Mouse (Mus musculus) lung, postnatal 0 days (tissue): Measurements from ENCODE around the gene Olfr111. TPM values are rescaled to one million over a fixed set of nuclear protein-coding genes. Genes with fewer than 3 reads are reported as not detected.
"Not testable (repeated sequence)": the region's sequence is repeated elsewhere in the genome, so short reads cannot be mapped to it uniquely, and the experiment has no call there.

Experiments used
- ATAC-seq: fragments of 200-750 bp; cut with Nextera tagmentation; 2 replicates; pipeline ENCODE4 v1.8.0; 2017; ENCODE audit warnings: moderate library complexity
- DNase-seq: peaks from one replicate; pipeline ENCODE4 v3.0.0-alpha.2; 2016; ENCODE audit warnings: low spot score
- H3K27ac ChIP-seq: fragments of 300-500 bp; sonication (generic); 2 replicates; pipeline ENCODE4 v1.5.1; 2014; ENCODE audit warnings: antibody characterized with exemption, mild to moderate bottlenecking, low read length, mixed read lengths
- H3K27me3 ChIP-seq: fragments of 300-500 bp; sonication (generic); replicated peaks from 2 replicates; pipeline ENCODE4 v1.6.1; 2014; ENCODE audit warnings: low read length, mixed read lengths; ENCODE audit not compliant: insufficient read depth
- H3K36me3 ChIP-seq: fragments of 300-500 bp; sonication (generic); 2 replicates; pipeline ENCODE4 v1.6.1; 2014; ENCODE audit warnings: low read length, mixed read lengths; ENCODE audit not compliant: insufficient read depth
- H3K4me1 ChIP-seq: fragments of 300-500 bp; sonication (generic); 2 replicates; pipeline ENCODE4 v1.6.1; 2014; ENCODE audit warnings: antibody characterized with exemption, low read depth, low read length, mixed read lengths; ENCODE audit not compliant: insufficient read depth
- H3K4me2 ChIP-seq: fragments of 300-500 bp; sonication (generic); replicated peaks from 2 replicates; pipeline ENCODE4 v1.6.1; 2014; ENCODE audit warnings: low read depth, mild to moderate bottlenecking, low read length, moderate library complexity, mixed read lengths
- H3K4me3 ChIP-seq: fragments of 300-500 bp; sonication (generic); 2 replicates; pipeline ENCODE4 v1.5.1; 2014; ENCODE audit warnings: low read depth, low read length
- H3K9ac ChIP-seq: fragments of 300-500 bp; sonication (generic); replicated peaks from 2 replicates; pipeline ENCODE4 v1.6.1; 2014; ENCODE audit warnings: low read depth, mild to moderate bottlenecking
- H3K9me3 ChIP-seq: fragments of 300-500 bp; sonication (generic); 2 replicates; pipeline ENCODE4 v1.6.1; 2016; ENCODE audit warnings: low read length, mixed read lengths
- CTCF ChIP-seq: IDR thresholded peaks from 2 replicates; pipeline ENCODE4 v1.5.1; 2016; ENCODE audit warnings: antibody characterized with exemption, mild to moderate bottlenecking
- EP300 ChIP-seq: IDR thresholded peaks from 2 replicates; pipeline ENCODE4 v1.6.1; 2016; ENCODE audit warnings: antibody characterized with exemption, mild to moderate bottlenecking, control low read depth
- WGBS: fragments of 180-500 bp; shearing (Covaris S2); extraction: QIAGEN DNeasy Blood & Tissue Kit; methylation state at CpG from one replicate; pipeline ENCODE4 v1.1.7; 2014; 5-methylcytosine and 5-hydroxymethylcytosine counted together
- polyA plus RNA-seq: library from polyadenylated mRNA; unstranded; fragments of >200 nt; fragmentation: Nextera tagmentation; extraction: Ambion mirVana; gene quantifications from 2 replicates; pipeline ENCODE4 v1.2.1, GENCODE M21; 2015

Olfr111 gene
- polyA plus RNA-seq = not detected in 2 replicates

DNA sequence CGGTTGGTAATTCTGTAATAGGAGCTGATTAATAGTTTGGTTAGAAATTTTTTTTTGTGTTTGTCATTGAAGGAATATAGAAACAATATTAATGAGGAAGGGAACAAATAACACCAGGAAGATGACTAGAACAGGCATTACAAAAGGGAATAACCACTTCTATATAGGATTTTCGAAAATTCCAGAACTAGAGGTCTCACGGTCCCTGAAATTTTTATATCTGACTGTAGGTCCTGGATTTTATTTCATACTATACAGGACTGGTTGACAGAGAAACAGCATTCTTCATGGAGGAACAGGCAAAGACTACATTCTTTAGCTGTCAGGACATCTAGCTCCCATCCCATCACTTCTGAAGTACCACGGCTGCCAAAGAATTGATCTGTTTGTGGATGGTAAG, at the start of gene Olfr111:
Olfr111 (plus strand) TSS at position 301 of the 400 bp plus-strand sequence.
- TF ChIP-seq EP300 = no peak
- TF ChIP-seq CTCF = no peak
- H3K4me1 ChIP-seq = no peaks in the 10 kb centered on the region
- H3K9me3 ChIP-seq = no peaks in the 10 kb centered on the region
- no peak within 1 kb of the TSS for H3K9ac ChIP-seq
- no peaks in the 10 kb centered on the region for H3K27me3 ChIP-seq
- ATAC-seq (no peak), DNase-seq (no peak)
- H3K36me3 ChIP-seq = no peaks in the 10 kb centered on the region
- no peak within 1 kb of the TSS for H3K4me2 ChIP-seq
- H3K27ac ChIP-seq = no peak within 1 kb of the TSS
- 80% methylated on average over 4 of the region's 4 CpGs for WGBS
- H3K4me3 ChIP-seq = no peak within 1 kb of the TSS

DNA sequence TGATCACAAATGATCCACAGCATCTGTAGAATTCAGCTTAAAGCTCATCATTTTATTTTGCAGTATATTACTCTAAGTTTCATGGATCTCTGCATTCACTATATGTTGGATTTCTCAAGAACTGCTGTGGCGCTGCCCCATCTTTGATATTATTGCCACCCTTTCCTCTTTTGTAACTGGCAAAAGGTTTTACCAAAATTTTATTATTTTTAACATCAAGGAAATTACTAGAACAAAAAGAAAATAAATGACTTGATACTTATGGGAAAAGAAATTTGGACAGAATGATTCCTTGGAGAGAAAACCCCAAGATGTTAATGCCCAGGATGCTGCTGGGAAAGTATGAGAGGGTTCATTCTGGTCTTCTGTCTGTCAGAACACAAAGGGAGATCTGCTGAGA, 49.2 kb upstream of the Olfr111 start, which contains the start of gene Olfr109:
Olfr109 (plus strand) TSS at position 301 of the 400 bp plus-strand sequence.
- Histone ChIP-seq H3K4me1 (no peaks in the 10 kb centered on the region), H3K4me2 (no peak within 1 kb of the TSS), H3K27ac (no peak within 1 kb of the TSS), H3K27me3 (no peaks in the 10 kb centered on the region), H3K36me3 (no peaks in the 10 kb centered on the region), H3K9ac (no peak within 1 kb of the TSS), H3K4me3 (no peak within 1 kb of the TSS), H3K9me3 (no peaks in the 10 kb centered on the region)
- TF ChIP-seq CTCF (no peak), EP300 (no peak)
- 77% methylated on average over 1 of the region's 1 CpGs for WGBS
- ATAC-seq (no peak), DNase-seq (no peak)

DNA sequence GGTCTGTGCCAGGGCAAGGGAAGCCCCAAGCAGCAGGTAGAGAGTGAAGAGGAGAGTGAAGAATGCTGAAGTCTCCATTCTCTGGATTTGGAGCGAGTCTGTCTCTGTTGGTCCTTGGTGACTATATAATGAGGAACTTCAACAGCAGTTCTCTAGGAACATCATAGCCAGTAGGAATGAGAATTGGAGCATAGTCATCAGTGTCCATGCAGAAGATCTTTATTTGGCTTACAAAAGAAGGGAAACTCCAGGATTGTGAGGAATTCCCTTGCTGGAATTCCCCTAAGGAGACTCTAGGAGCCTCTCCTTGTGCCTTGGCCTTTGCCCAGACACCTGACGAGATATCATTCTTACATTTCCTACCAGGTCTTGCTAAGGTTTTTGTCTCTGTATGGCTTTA, 24.4 kb upstream of the Olfr111 start, which contains the start of gene H2-M2:
H2-M2 (minus strand) TSS at position 101 of the 400 bp plus-strand sequence.
- TF ChIP-seq EP300 (no peak), CTCF (no peak)
- 65% methylated on average over 2 of the region's 2 CpGs for WGBS
- no peak within 1 kb of the TSS for H3K9ac ChIP-seq
- no peaks in the 10 kb centered on the region for H3K9me3 ChIP-seq
- no peak within 1 kb of the TSS for H3K4me2 ChIP-seq
- no peaks in the 10 kb centered on the region for H3K27me3 ChIP-seq
- H3K4me1 ChIP-seq = no peaks in the 10 kb centered on the region
- no peaks in the 10 kb centered on the region for H3K36me3 ChIP-seq
- no peak within 1 kb of the TSS for H3K27ac ChIP-seq
- DNase-seq (no peak), ATAC-seq (no peak)
- H3K4me3 ChIP-seq = no peak within 1 kb of the TSS

DNA sequence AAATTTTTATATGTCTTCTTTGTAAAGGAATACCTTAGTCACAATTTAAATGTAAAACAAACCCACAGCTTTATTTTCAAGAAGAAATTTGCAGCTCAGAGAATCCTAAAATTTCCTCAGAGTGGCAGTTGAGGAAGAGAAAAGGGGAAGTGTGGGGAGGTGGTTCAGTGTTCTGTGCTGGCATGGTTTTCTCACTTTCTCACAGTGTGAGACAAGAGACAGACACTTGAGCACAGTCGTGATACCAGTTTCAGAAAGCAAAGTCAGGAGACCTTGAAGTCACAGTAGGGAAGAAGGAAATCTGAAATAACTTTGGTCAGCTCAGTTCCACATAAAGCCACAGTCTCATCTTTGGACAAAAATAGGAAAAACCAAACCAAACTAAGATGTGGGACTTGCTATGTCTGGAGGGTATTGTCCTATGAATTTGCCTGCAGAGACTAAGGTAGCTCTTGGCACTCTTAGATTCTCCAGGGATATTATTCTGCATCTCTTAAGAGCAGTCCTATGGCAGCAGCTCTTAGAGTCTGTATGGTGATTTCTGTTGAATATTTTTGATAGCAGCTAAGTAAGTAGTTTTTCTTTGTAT, 15.8 kb upstream of the Olfr111 start, which contains the start of gene Olfr110:
Olfr110 (plus strand) TSS at position 539 of the 589 bp plus-strand sequence.
- no peak for ATAC-seq
- TF ChIP-seq EP300 (no peak), CTCF (no peak)
- WGBS = 46% methylated on average over 1 of the region's 1 CpGs
- DNase-seq = no peak
- Histone ChIP-seq H3K27ac (no peak within 1 kb of the TSS), H3K27me3 (no peaks in the 10 kb centered on the region), H3K4me2 (no peak within 1 kb of the TSS), H3K4me1 (no peaks in the 10 kb centered on the region), H3K4me3 (no peak within 1 kb of the TSS), H3K36me3 (no peaks in the 10 kb centered on the region), H3K9ac (no peak within 1 kb of the TSS), H3K9me3 (no peaks in the 10 kb centered on the region)

DNA sequence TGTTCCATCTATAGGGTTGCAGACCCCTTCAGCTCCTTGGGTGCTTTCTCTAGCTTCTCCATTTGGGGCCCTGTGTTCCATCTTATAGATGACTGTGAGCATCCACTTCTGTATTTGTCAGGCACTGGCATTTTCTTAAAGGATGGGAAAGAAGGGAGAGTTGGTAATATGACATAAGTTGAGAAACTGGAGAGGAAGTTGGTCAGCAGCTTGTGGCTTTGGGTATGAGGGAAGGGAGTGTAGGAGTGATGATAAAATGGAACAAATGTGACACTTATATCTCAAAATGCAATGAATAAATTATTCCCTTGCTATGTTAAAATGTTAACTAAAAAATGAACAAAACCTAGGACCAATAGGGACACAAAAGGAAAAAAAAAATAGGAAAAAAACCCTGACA, 16.8 kb downstream of the Olfr111 start:
- not testable (repeated sequence) for DNase-seq, H3K27me3 ChIP-seq, H3K4me1 ChIP-seq, H3K9ac ChIP-seq, H3K4me2 ChIP-seq, H3K27ac ChIP-seq, H3K9me3 ChIP-seq, ATAC-seq, H3K4me3 ChIP-seq, H3K36me3 ChIP-seq

DNA sequence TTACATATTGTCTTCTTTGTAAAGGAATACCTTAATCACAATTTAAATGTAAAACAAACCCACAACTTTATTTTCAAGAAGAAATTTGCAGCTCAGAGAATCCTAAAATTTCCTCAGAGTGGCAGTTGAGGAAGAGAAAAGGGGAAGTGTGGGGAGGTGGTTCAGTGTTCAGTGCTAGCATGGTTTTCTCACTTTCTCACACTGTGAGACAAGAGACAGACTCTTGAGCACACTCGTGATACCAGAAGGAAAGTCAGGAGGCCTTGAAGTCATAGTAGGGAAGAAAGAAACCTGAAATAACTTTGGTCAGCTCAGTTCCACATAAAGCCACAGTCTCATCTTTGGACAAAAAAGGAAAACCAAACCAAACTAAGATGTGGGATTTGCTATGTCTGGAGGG, 17.6 kb downstream of the Olfr111 start:
- not testable (repeated sequence) for H3K4me2 ChIP-seq, H3K27me3 ChIP-seq, H3K4me1 ChIP-seq, H3K9ac ChIP-seq, ATAC-seq, H3K9me3 ChIP-seq, H3K27ac ChIP-seq, H3K36me3 ChIP-seq, H3K4me3 ChIP-seq
- DNase-seq = peak; percentile 4
- 37% methylated on average over 1 of the region's 1 CpGs for WGBS

DNA sequence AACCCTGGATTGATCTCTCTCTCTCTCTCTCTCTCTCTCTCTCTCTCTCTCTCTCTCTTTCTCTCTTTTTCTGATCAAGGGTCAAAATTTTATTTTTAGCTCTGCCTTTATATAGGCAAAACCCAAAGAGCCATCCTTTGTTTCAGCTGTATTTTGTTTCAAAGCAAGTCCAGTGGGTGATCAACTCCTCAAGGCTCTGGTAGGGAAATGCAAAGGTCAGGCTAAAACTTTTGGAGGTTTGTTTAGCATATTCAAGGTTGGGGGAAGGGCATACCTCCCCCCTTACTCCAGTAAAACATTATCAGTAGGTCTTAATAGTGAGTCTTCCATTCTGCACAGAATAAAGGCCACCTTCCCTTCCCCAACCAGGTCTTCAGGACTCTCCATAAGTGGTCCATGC, 27.3 kb downstream of the Olfr111 start:
- H3K4me2 ChIP-seq = no peak overlapping the region
- no peak overlapping the region for H3K27ac ChIP-seq
- no peak for ATAC-seq
- no peak for DNase-seq
- TF ChIP-seq CTCF = no peak
- TF ChIP-seq EP300 = no peak
- no peaks in the 10 kb centered on the region for H3K4me1 ChIP-seq
- H3K4me3 ChIP-seq = no peak overlapping the region
- no peak overlapping the region for H3K9ac ChIP-seq
- no peaks in the 10 kb centered on the region for H3K9me3 ChIP-seq
- no peaks in the 10 kb centered on the region for H3K36me3 ChIP-seq
- H3K27me3 ChIP-seq = no peaks in the 10 kb centered on the region

DNA sequence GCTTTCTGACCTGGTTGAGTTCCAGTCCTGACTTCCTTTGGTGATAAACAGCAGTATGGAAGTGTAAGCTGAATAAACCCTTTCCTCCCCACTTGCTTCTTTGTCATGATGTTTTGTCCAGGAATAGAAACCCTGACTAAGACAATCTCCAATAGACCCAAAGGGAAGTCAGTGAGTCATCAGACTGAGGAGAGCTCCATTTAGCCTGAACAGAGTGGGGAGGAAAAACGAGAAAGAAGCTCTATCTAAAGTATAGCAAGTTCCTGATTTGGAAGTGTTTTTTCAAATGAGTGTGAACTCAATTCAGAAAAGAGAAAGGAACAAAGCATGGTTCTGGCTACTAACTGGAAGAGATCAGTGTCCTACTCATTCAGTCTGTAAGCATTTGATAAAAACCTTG, 30.6 kb downstream of the Olfr111 start:
- DNase-seq, H3K4me2 ChIP-seq, ATAC-seq, H3K4me3 ChIP-seq, H3K27me3 ChIP-seq, H3K9ac ChIP-seq, H3K9me3 ChIP-seq, H3K4me1 ChIP-seq, H3K36me3 ChIP-seq, H3K27ac ChIP-seq: not testable (repeated sequence)
- 27% methylated on average over 1 of the region's 1 CpGs for WGBS
